Mouse (Mus musculus): ENCODE measurements around the gene Oxt. TPM values are rescaled to one million over a fixed set of nuclear protein-coding genes. Genes with fewer than 3 reads are reported as not detected.

The Oxt gene
- polyA plus RNA-seq, 1 experiment from 2014 or later = not detected

DNA sequence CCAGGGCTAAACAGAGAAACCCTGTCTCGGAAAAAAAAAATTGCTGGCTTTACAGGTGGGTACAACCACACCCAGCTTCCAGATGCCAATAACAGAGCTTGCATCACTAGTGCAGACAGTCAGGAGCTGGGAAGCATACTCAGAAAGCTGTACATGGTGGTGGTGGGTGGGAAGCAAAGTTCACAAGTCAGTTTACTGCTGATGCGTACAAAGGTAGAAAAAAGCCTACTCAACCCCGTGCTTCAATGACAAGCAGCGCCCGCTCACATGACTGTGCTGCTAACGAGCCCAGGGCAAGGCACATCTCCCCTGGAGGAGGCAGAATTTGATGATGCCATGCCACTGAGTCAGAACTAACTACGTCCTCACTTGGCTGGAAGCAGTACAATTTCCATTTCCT lies 43.0 kb downstream of the Oxt start:
- Histone ChIP-seq H3K9me3 (no peaks in the 10 kb centered on the region), H3K9ac (no peak overlapping the region), H3K27ac (no peak overlapping the region), H3K36me3 (peaks cover 70% of the 10 kb centered on the region), H3K27me3 (no peaks in the 10 kb centered on the region), H3K4me3 (no peak overlapping the region), H3K4me2 (replicated peaks) (no peak overlapping the region), H3K4me1 (no peaks in the 10 kb centered on the region)
- no peak for ATAC-seq (ENCODE audit: low FRiP score, low read depth)
- 89% methylated on average over 7 of the region's 7 CpGs for WGBS

Small RNA genes within 50 kb of the gene (microRNA-seq; reads per million reads assigned to microRNA genes)
- not detected for gene Gm23876

Other genes with a start within 250 kb of the Oxt start
- gene Cpxm1, start 178.6 kb upstream of the Oxt start, polyA plus RNA-seq (2015; fragmentation: Nextera tagmentation; extraction: Ambion mirVana) = 137 and 145 TPM in 2 replicates
- 0.08 and 0.11 TPM in 2 replicates for gene Gm28372, start 170.9 kb upstream of the Oxt start, polyA plus RNA-seq (2015; fragmentation: Nextera tagmentation; extraction: Ambion mirVana)
- gene 1700020A23Rik, start 170.9 kb upstream of the Oxt start, polyA plus RNA-seq (2015; fragmentation: Nextera tagmentation; extraction: Ambion mirVana) = not detected in 2 replicates
- gene Tmem239, start 169.7 kb upstream of the Oxt start, polyA plus RNA-seq (2015; fragmentation: Nextera tagmentation; extraction: Ambion mirVana) = not detected in 2 replicates
- gene Vps16, start 151.8 kb upstream of the Oxt start, polyA plus RNA-seq (2015; fragmentation: Nextera tagmentation; extraction: Ambion mirVana) = 113 and 122 TPM in 2 replicates
- 16.1 and 16.4 TPM in 2 replicates for gene Pced1a, start 151.5 kb upstream of the Oxt start, polyA plus RNA-seq (2015; fragmentation: Nextera tagmentation; extraction: Ambion mirVana)
- gene Ptpra, start 125.9 kb upstream of the Oxt start, polyA plus RNA-seq (2015; fragmentation: Nextera tagmentation; extraction: Ambion mirVana) = 104 and 105 TPM in 2 replicates
- 80.3 and 85.4 TPM in 2 replicates for gene Mrps26, start 12.4 kb upstream of the Oxt start, polyA plus RNA-seq (2015; fragmentation: Nextera tagmentation; extraction: Ambion mirVana)
- not detected in 2 replicates for gene Avp, start 6.4 kb downstream of the Oxt start, polyA plus RNA-seq (2015; fragmentation: Nextera tagmentation; extraction: Ambion mirVana)
- gene Fastkd5, start 53.9 kb downstream of the Oxt start, polyA plus RNA-seq (2015; fragmentation: Nextera tagmentation; extraction: Ambion mirVana) = 14.5 and 16.0 TPM in 2 replicates
- 15.0 and 16.2 TPM in 2 replicates for gene Ubox5, start 53.9 kb downstream of the Oxt start, polyA plus RNA-seq (2015; fragmentation: Nextera tagmentation; extraction: Ambion mirVana)
- 3.9 and 4.7 TPM in 2 replicates for gene Lzts3, start 66.6 kb downstream of the Oxt start, polyA plus RNA-seq (2015; fragmentation: Nextera tagmentation; extraction: Ambion mirVana)
- 58.5 and 64.3 TPM in 2 replicates for gene Ddrgk1, start 88.5 kb downstream of the Oxt start, polyA plus RNA-seq (2015; fragmentation: Nextera tagmentation; extraction: Ambion mirVana)
- gene Itpa, start 91.4 kb downstream of the Oxt start, polyA plus RNA-seq (2015; fragmentation: Nextera tagmentation; extraction: Ambion mirVana) = 126 and 131 TPM in 2 replicates
- 1.4 and 1.7 TPM in 2 replicates for gene Slc4a11, start 121.3 kb downstream of the Oxt start, polyA plus RNA-seq (2015; fragmentation: Nextera tagmentation; extraction: Ambion mirVana)

Measured in limb, embryonic 13.5 days (tissue).